Mouse (Mus musculus): ENCODE measurements around the gene Pithd1.
"Not testable (repeated sequence)": the region's sequence is repeated elsewhere in the genome, so short reads cannot be mapped to it uniquely, and the experiment has no call there.

Gene Pithd1

DNA sequence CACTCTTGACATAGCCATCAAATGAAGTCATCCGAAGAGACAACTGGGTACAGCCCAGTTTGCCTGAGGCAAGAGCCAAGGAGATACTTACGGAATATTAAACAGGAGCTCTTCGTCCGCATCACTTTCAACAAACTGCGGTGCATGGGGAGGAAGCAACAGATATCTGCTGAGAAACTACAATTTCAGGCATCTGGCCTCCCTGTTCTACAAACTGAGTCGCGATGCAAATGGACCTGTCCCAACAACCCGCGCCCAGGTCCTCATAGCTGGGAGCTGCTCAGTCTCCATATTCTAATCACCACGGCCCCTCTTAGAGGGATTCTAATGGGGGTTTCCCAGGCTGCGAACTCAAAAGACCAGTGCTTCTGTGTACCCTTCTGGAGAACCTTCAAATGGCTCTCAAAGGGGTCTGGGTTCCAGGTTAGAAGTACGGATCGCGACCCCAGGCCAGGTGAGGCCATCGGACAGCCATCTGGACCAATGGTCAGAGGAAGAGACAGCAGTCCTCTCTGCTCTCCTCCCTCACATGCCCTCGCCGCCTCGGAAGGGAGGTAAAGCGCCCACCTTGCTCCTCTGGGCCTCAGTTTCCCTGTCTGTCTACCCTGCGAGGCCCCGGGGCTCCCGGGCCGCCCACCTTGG lies 642 bp downstream of the Pithd1 start:
- no peak for DNase-seq (ENCODE audit: low spot score in 2 of 2)

DNA sequence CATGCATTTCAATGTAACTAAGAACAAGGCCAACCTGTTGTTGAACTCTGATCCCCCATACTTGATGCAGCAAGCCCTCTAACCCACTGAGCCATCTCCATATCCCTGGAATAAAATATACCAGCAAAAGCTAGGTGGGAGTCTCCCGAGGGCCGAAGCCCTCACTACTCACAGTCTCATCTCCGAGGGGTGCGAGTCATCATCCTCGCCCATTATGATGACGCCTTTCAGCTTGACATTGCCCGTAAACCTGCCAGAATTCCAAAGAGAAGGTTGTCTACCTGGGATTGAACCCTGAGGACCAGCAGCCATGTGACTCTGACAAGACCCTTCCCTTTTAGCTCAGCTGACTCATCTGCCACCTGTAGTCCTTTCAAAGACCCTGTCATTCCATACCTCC lies 1.3 kb downstream of the Pithd1 start:
- DNase-seq (ENCODE audit: low spot score in 2 of 2), result no peak

- DNase-seq (ENCODE audit: low spot score in 2 of 2), result no peak
Observed at GRCm38 (mm10) chr4:135985193-135985592, 1.9 kb downstream of the Pithd1 start.

DNA sequence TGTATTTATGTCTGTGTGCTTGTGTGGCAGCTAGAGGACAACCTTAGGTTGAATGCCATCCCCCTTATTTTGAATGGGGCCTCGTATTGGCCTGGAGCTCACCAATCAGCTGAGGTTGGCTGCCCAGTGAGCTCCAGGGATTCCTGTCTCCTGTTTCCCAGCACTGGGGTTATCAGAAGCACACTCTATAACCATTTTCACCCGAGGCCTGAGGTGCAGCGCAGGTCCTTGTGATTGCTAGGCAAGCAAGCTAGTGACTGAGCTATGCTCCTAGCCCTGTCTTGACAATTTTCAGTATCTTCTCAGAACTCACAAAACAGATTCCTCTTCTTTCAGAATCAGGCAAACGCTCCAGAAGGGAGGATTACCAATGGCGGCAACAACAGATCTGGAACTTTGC lies 2.5 kb downstream of the Pithd1 start:
- DNase-seq (ENCODE audit: low spot score in 2 of 2), result no peak

GRCm38 (mm10) chr4:135981524-135982063 lies 5.5 kb downstream of the Pithd1 start:
- DNase-seq (ENCODE audit: low spot score in 2 of 2), result peak in 1 of 2 experiments; percentile 80

DNA sequence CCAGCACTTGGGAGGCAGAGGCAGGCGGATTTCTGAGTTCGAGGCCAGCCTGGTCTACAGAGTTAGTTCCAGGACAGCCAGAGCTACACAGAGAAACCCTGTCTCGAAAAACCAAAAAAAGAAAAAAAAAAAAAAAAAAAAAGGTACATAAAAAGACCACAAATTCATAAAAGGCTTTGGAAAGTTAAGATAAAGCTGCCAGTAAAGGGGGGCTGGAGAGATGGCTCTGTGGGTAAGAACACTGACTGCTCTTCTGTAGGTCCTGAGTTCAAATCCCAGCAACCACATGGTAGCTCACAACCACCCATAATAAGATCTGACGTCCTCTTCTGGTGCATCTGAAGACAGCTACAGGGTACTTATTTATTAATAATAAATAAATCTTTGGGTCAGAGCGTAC lies 6.8 kb downstream of the Pithd1 start:
- DNase-seq (ENCODE audit: low spot score in 2 of 2), result not testable (repeated sequence)

- no peak for DNase-seq (ENCODE audit: low spot score in 2 of 2)
Observed at GRCm38 (mm10) chr4:135976146-135976545, 10.9 kb downstream of the Pithd1 start.

DNA sequence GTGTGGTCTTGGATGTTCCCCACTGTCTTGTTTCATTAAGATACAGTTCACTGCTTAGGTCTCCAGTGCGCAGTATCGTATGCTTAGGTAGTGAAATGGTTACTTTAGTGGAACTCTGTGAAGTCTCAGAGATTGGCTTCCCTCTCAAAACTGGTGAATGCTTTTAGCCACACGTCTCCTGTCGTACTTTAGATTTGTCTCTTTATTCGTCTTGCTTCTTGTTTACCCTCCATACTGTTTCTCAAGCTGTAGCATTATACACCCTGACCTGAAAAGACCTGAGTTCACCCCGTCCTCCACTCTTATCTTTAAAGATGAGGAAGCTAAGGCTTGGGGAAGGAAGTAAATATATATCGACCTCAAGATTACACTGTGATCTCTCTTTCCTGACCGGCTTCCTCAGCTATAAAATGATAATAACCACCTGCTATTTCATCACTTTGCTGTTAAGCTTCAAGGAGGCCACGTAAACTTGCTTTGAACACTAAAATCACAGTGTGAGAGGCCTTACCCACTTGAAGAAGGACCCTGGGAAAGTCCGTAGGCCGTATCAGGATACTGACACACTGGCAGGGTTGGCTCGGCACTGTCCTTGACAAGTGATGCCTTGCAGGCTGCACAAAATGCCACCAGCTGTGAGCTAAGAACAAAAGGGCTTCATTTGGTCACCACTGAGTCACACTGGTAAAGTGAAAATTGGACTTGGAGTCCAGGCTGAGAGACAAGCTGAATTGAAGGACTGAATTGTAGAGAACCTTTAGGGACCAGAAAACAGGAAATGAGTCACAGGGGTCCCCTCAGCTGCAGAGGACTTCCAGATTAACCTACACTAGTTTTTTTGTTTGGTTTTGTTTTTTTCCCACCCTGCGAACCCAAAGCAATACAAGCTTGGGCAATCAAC lies 13.9 kb downstream of the Pithd1 start:
- DNase-seq (ENCODE audit: low spot score in 2 of 2), result no peak

GRCm38 (mm10) chr4:135972556-135972906 lies 14.5 kb downstream of the Pithd1 start, which contains the start of gene Lypla2:
Lypla2 (minus strand) TSS chr4:135972626.
- DNase-seq (ENCODE audit: low spot score in 2 of 2), result peak; percentile 70 to 91

DNA sequence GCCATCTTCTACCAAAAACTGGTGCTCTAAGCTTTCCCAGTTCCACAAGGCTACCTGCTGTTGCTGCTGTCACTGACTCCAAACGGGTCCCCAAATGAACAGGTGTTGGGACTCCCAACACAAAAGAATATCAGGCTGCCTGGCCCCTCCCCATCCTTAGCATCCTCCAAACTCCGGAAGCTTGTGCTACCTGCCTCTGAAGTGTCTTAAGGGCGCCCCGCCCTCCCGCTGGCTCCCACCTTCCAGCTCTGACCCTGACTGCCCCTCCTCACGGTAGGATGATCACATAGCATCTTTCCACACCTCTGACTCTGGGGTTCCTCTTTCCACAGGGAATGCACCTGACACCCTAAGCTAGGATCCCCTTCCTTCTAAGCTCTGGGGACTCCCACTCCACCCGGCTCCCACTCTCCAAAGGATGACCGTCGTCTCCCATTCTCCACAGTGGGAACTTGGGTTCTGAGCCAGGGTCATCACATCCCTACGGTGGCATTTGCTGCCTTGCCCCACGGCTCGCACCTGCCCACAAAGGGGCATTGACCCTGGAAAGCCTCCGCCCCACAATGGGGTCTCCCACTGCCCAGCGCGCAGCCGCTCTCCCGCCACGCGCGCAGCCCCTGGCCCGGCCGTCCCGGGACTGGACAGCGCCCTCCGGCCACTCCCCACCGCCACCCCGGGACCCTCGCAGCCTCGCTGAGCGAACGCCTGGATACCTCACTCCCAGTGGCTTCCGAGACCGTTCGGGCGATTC lies 15.1 kb downstream of the Pithd1 start:
- DNase-seq (ENCODE audit: low spot score in 2 of 2), result no peak

- DNase-seq (ENCODE audit: low spot score in 2 of 2), result no peak
Observed at GRCm38 (mm10) chr4:135970585-135970984, 16.5 kb downstream of the Pithd1 start.

- DNase-seq (ENCODE audit: low spot score in 2 of 2), result no peak
Observed at GRCm38 (mm10) chr4:135969070-135969750, 17.9 kb downstream of the Pithd1 start.

DNA sequence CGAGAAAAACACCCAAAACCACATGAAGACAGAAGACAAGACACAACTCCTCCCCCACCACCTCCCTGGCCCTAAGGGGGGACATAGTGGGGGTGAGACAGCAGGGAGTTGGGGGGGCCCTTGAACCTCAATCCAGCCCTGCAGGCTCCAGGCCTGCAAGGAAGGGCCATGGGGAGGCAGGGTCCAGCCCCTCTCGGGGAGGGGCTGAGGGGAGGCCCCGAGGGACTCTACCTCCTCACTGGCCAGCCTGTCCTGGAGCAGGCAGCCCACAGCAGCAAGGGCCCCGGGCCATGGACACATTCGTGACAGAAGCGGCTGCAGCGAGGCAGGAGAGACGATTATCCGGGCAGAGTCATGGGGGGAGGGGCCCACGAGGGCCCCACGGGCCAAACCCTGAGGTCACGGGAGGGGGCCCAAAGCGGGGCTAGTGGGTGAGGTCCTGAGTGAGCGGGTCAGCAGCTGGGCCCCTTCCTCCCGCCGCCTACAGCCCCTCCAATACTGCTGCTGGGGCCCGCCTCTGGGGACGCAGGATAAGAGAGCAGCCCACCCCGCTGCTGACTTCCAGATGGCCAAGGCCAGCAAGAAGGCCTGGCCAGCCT lies 18.7 kb downstream of the Pithd1 start:
- no peak for DNase-seq (ENCODE audit: low spot score in 2 of 2)

GRCm38 (mm10) chr4:135967086-135967760 lies 19.8 kb downstream of the Pithd1 start:
- no peak for DNase-seq (ENCODE audit: low spot score in 2 of 2)

DNA sequence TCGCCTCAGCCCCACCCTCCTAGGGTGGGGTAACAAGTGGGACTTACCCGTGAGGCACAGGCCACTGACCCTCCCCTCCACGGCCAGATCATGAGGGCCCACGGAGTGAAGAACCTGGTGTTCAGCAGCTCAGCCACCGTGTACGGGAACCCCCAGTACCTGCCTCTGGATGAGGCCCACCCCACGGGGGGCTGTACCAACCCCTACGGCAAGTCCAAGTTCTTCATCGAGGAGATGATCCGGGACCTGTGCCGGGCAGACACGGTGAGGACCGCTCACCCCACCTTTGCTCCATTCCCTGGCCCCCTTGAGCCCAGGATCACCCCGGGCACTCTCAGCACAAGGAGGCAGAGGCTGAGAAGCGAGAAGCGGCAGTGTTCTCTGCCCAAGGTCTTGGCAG lies 20.8 kb downstream of the Pithd1 start:
- no peak for DNase-seq (ENCODE audit: low spot score in 2 of 2)

- no peak for DNase-seq (ENCODE audit: low spot score in 2 of 2)
Observed at GRCm38 (mm10) chr4:135965113-135965512, 22.0 kb downstream of the Pithd1 start.

- peak in 1 of 2 experiments; percentile 45 for DNase-seq (ENCODE audit: low spot score in 2 of 2)
Observed at GRCm38 (mm10) chr4:135964426-135964825, 22.6 kb downstream of the Pithd1 start.

GRCm38 (mm10) chr4:135963457-135964193 lies 23.4 kb downstream of the Pithd1 start, which contains the start of gene Gale:
Gale (plus strand) TSS chr4:135963727.
- DNase-seq (ENCODE audit: low spot score in 2 of 2), result peak; percentile 80 to 93

GRCm38 (mm10) chr4:135962946-135963345 lies 24.1 kb downstream of the Pithd1 start:
- DNase-seq (ENCODE audit: low spot score in 2 of 2), result no peak

- no peak for DNase-seq (ENCODE audit: low spot score in 2 of 2)
Observed at GRCm38 (mm10) chr4:135962198-135962597, 24.9 kb downstream of the Pithd1 start.
